Mouse (Mus musculus) forebrain, embryonic 15.5 days (tissue): ENCODE results near the gene Gm48552. TPM values are rescaled to one million over a fixed set of nuclear protein-coding genes. Genes with fewer than 3 reads are reported as not detected.

ENCODE experiments used
- ATAC-seq: fragments of 200-750 bp; cut with Nextera tagmentation; replicated peaks from 2 replicates; pipeline ENCODE4 v1.8.0; 2017; ENCODE audit warnings: mild to moderate bottlenecking, moderate TSS enrichment, moderate library complexity
- H3K27ac ChIP-seq: fragments of 300-500 bp; sonication (generic); replicated peaks from 2 replicates; pipeline ENCODE4 v1.5.1; 2015; ENCODE audit warnings: mild to moderate bottlenecking, inconsistent platforms
- H3K27me3 ChIP-seq: fragments of 300-500 bp; sonication (generic); 2 replicates; pipeline ENCODE4 v1.6.1; 2015; ENCODE audit warnings: inconsistent platforms
- H3K36me3 ChIP-seq: fragments of 300-500 bp; sonication (generic); 2 replicates; pipeline ENCODE4 v1.6.1; 2015; ENCODE audit warnings: mild to moderate bottlenecking, inconsistent platforms
- H3K4me1 ChIP-seq: fragments of 300-500 bp; sonication (generic); 2 replicates; pipeline ENCODE4 v1.6.1; 2015; ENCODE audit warnings: inconsistent platforms
- H3K4me2 ChIP-seq: fragments of 300-500 bp; sonication (generic); replicated peaks from 2 replicates; pipeline ENCODE4 v1.6.1; 2015; ENCODE audit warnings: mild to moderate bottlenecking, inconsistent platforms
- H3K4me3 ChIP-seq: fragments of 300-500 bp; sonication (generic); 2 replicates; pipeline ENCODE4 v1.5.1; 2015; ENCODE audit warnings: mild to moderate bottlenecking, inconsistent platforms
- H3K9ac ChIP-seq: fragments of 300-500 bp; sonication (generic); replicated peaks from 2 replicates; pipeline ENCODE4 v1.6.1; 2015; ENCODE audit warnings: mild to moderate bottlenecking, inconsistent platforms
- H3K9me3 ChIP-seq: fragments of 300-500 bp; sonication (generic); 2 replicates; pipeline ENCODE4 v1.6.1; 2016; ENCODE audit warnings: inconsistent platforms
- WGBS: fragments of 180-500 bp; shearing (Covaris S2); methylation state at CpG from one replicate; pipeline ENCODE4 v1.1.7; 2015; ENCODE audit warnings: mixed read lengths; 5-methylcytosine and 5-hydroxymethylcytosine counted together
- polyA plus RNA-seq: library from polyadenylated mRNA; unstranded; fragments of >200 nt; fragmentation: Nextera tagmentation; extraction: Ambion mirVana; gene quantifications from 2 replicates; pipeline ENCODE4 v1.2.1, GENCODE M21; 2015

The Gm48552 gene
- polyA plus RNA-seq, 1 experiment from 2014 or later = 2.9 TPM

DNA sequence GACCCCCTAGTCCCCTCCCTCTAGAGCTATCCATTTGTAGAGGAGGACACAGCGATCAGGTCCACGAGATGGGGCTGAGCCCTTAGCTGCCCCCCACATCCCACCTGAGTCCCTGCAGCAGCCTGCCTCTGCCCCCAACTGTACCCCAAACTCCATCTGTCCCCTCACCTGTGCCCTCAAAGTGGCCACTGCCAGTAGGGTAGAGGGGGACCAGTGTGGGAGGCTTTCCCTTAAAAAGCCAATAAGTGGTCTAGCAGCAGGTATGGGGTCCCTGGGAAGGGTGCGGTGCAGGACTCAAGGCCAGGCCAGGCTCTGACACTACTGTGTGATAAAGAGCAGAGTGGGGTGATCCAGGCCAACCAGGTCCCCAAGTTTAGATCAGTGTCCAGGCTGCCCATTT, 38.5 kb downstream of the Gm48552 start:
- ATAC-seq = no peak
- Histone ChIP-seq H3K36me3 (no peaks in the 10 kb centered on the region), H3K27ac (0 out of 2 replicates have a peak overlapping the region, but pooled peaks have one; percentile 14), H3K4me2 (peak overlapping the region; percentile 63), H3K4me3 (peak overlapping the region; percentile 44), H3K9me3 (no peaks in the 10 kb centered on the region), H3K9ac (0 out of 2 replicates have a peak overlapping the region, but pooled peaks have one; percentile 55), H3K27me3 (peaks cover 7% of the 10 kb centered on the region; the same call in 1 of the 2 replicates), H3K4me1 (peaks cover 57% of the 10 kb centered on the region)
- WGBS = 35% methylated on average over 3 of the region's 3 CpGs

DNA sequence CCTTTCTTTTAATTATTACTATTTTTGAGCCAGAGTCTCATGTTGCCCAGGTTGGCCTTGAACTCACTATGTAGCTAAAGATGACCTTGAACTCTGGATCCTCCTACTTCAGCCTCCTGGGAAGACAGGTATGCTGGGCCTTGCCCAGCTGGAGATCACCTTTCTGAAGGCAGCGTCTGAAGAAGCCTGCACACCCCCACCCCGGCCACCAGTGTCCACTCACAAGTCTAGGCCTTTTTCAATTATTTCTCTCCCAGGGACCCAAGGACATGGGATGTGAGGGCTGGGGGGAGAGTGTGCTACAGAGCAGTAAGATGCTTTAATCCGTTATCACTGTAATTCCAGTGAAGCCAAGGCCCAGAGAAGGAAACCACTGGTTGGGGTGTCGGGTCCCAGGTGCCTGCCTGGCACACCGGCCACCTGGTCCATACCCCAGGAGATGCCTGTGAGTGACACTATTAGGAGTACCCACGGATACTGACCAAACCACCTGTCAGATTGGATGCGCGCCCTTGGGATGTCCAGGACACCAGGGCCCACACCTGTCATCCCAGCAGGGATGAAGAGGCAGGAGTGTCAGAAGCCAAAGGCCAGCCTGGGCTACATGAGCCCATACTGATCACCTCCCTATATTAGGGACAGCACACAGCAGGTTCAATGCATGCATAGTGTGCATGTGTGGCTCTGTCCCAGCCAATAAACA, 39.1 kb downstream of the Gm48552 start:
- Histone ChIP-seq H3K36me3 (no peaks in the 10 kb centered on the region), H3K4me1 (peaks cover 62% of the 10 kb centered on the region), H3K9me3 (no peaks in the 10 kb centered on the region), H3K27ac (no peak overlapping the region), H3K4me3 (no peak overlapping the region), H3K4me2 (no peak overlapping the region), H3K9ac (no peak overlapping the region), H3K27me3 (peaks cover 7% of the 10 kb centered on the region; the same call in 1 of the 2 replicates)
- ATAC-seq = no peak
- 83% methylated on average over 8 of the region's 8 CpGs for WGBS

DNA sequence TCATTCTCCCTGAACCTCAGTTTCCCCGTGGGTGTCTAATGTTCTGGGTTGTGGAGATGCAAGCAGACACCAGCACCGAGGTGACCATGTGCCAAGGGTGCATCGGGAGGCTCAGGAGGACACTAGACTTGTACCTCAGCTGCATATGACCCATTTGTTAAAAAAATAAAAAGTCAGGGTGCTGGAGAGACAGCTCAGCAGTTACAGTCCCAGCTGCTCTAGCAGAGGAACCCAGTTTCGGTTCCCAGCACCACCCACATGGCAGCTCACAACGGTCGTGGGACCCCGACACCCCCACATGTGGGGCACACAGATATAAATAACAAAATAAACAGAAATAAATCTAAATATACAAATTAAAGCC, 39.7 kb downstream of the Gm48552 start:
- no peak overlapping the region for H3K9ac ChIP-seq
- no peak overlapping the region for H3K27ac ChIP-seq
- H3K27me3 ChIP-seq = peaks cover 7% of the 10 kb centered on the region; the same call in 1 of the 2 replicates
- no peaks in the 10 kb centered on the region for H3K9me3 ChIP-seq
- no peak overlapping the region for H3K4me3 ChIP-seq
- H3K4me1 ChIP-seq = peaks cover 67% of the 10 kb centered on the region
- no peaks in the 10 kb centered on the region for H3K36me3 ChIP-seq
- H3K4me2 ChIP-seq = no peak overlapping the region
- no peak for ATAC-seq
- WGBS = 91% methylated on average over 7 of the region's 7 CpGs

DNA sequence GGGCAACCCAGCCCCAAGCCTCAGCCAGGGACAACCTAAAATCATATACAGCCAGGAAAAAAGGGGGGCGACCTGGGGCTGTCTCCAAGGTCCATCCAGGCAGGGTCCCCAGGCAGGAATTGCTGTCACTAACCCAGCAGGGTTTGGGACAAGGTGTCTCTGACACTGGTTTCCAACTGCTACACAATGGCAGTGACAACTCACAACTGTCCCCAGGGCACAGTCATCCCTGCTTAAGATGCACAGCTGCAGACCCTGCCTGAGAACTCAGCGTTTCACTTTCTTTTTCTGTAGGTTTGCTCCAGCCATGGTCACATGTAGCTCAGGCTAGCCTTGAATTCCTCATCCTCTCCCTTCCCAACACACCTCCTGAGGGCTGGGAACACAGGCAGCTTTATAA, 40.3 kb downstream of the Gm48552 start:
- H3K27me3 ChIP-seq = peaks cover 7% of the 10 kb centered on the region; the same call in 1 of the 2 replicates
- no peaks in the 10 kb centered on the region for H3K9me3 ChIP-seq
- H3K4me3 ChIP-seq = peak overlapping the region; percentile 86
- H3K4me2 ChIP-seq = peak overlapping the region; percentile 74
- H3K4me1 ChIP-seq = peaks cover 66% of the 10 kb centered on the region
- H3K27ac ChIP-seq = 0 out of 2 replicates have a peak overlapping the region, but pooled peaks have one; percentile 94
- no peaks in the 10 kb centered on the region for H3K36me3 ChIP-seq
- WGBS = 27% methylated on average over 2 of the region's 2 CpGs
- no peak for ATAC-seq
- 0 out of 2 replicates have a peak overlapping the region, but pooled peaks have one; percentile 81 for H3K9ac ChIP-seq

- WGBS = 0% methylated on average over 19 of the region's 20 CpGs
- peaks cover 7% of the 10 kb centered on the region; the same call in 1 of the 2 replicates for H3K27me3 ChIP-seq
- no peaks in the 10 kb centered on the region for H3K9me3 ChIP-seq
- peaks cover 63% of the 10 kb centered on the region for H3K4me1 ChIP-seq
- peak overlapping the region; percentile 74 for H3K4me2 ChIP-seq
- H3K36me3 ChIP-seq = no peaks in the 10 kb centered on the region
- H3K4me3 ChIP-seq = peak overlapping the region; percentile 86
- peak overlapping the region; percentile 94 for H3K27ac ChIP-seq
- ATAC-seq = peak; percentile 9
- peak overlapping the region; percentile 81 for H3K9ac ChIP-seq
These were observed 40.8 kb downstream of the Gm48552 start for GRCm38 (mm10) chr10:81429605-81430061.

GRCm38 (mm10) chr10:81430141-81430830, 41.5 kb downstream of the Gm48552 start:
- Histone ChIP-seq H3K4me2 (peak overlapping the region; percentile 74), H3K4me1 (peaks cover 63% of the 10 kb centered on the region)

GRCm38 (mm10) chr10:81430831-81431525, 42.2 kb downstream of the Gm48552 start:
- Histone ChIP-seq H3K27ac (peak overlapping the region; percentile 94), H3K4me3 (peak overlapping the region; percentile 86), H3K27me3 (peaks cover 7% of the 10 kb centered on the region; the same call in 1 of the 2 replicates), H3K4me2 (peak overlapping the region; percentile 74), H3K4me1 (peaks cover 63% of the 10 kb centered on the region), H3K9me3 (no peaks in the 10 kb centered on the region), H3K9ac (peak overlapping the region; percentile 81), H3K36me3 (no peaks in the 10 kb centered on the region)
- ATAC-seq = peak; percentile 15; the same call in 1 of the 2 replicates
- WGBS = 1% methylated on average over 56 of the region's 70 CpGs

More at GRCm38 (mm10) chr10:81430141-81430830, 41.5 kb downstream of the Gm48552 start:
- Histone ChIP-seq H3K36me3 (no peaks in the 10 kb centered on the region), H3K9ac (peak overlapping the region; percentile 81), H3K4me3 (peak overlapping the region; percentile 86), H3K27ac (peak overlapping the region; percentile 94), H3K9me3 (no peaks in the 10 kb centered on the region), H3K27me3 (peaks cover 7% of the 10 kb centered on the region; the same call in 1 of the 2 replicates)
- WGBS = 0% methylated on average over 40 of the region's 89 CpGs
- ATAC-seq = peak; percentile 11; the same call in 1 of the 2 replicates

DNA sequence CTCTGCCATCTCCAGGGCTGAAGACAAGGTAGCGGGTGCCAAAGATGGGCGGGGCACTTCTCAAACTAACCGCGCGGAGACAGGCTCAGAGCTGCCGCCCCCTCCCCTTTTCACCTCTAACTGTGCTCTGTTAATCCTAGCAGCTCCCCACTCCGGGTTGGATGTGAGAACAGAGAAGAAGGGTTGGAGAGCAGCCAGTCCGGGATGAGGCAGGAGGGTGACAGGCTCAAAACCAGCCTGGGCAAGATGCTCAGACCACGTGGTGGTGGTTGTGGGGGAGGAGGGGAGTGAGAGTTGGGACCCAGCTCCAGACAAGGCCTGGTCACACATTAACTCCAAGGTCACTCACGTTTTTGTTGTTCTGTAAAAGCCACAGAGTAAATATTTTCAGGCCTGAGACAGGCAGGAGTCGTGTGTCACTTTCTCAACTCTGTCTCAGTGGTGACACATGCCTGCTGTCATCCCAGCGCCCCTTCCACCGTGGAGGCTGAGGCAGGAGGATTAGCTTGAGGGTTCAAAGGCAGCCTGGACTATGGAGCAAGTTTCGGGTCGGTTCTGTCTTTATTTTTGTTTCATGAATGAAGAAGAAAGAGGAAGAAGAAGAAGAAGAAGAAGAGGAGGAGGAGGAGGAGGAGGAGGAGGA, 42.8 kb downstream of the Gm48552 start:
- H3K27me3 ChIP-seq = peaks cover 7% of the 10 kb centered on the region; the same call in 1 of the 2 replicates
- peaks cover 58% of the 10 kb centered on the region for H3K4me1 ChIP-seq
- no peaks in the 10 kb centered on the region for H3K36me3 ChIP-seq
- peak overlapping the region; percentile 81; the same call in 1 of the 2 replicates for H3K9ac ChIP-seq
- H3K4me2 ChIP-seq = peak overlapping the region; percentile 74
- 13% methylated on average over 15 of the region's 15 CpGs for WGBS
- ATAC-seq = peak; percentile 2; the same call in 1 of the 2 replicates
- H3K4me3 ChIP-seq = peak overlapping the region; percentile 86
- peak overlapping the region; percentile 94 for H3K27ac ChIP-seq
- H3K9me3 ChIP-seq = no peaks in the 10 kb centered on the region

DNA sequence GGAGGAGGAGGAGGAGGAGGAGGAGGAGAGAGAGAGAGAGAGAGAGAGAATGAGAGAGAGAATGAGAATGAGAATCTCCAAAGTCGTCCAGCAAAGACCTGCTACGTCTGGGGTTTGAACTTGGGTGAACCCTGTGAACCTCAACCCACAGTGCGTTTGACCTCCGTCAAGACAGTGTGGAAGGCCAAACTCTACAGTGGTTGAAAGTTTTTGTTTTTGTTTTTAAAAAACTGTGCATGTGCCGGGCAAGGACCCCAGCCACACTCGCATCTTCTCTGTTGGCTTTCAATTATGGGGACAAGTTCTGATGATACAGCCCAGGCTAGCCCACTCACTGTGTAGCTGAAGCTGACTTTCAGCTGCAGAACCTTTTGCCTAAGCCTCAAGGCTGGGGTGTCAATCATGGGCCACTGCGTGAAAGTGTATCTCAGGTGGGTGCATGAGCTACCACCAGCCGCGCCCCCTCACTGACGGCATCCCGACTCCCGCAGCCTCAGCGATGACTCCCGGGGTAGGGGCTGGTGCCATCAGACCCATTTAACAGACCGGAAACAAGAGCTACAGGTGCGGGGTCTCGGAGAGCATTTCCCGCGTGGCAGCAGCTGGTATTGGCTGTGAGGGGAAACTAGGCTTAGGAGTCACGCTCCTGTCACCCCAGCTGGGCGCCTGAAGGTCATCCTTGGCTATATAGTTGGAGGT, 43.5 kb downstream of the Gm48552 start:
- Histone ChIP-seq H3K4me2 (peak overlapping the region; percentile 51), H3K27me3 (peaks cover 6% of the 10 kb centered on the region; the same call in 1 of the 2 replicates), H3K4me3 (peak overlapping the region; percentile 29), H3K4me1 (peaks cover 51% of the 10 kb centered on the region), H3K27ac (peak overlapping the region; percentile 49), H3K9me3 (no peaks in the 10 kb centered on the region), H3K36me3 (no peaks in the 10 kb centered on the region), H3K9ac (no peak overlapping the region)
- 65% methylated on average over 21 of the region's 21 CpGs for WGBS
- no peak; the same call in 1 of the 2 replicates for ATAC-seq

GRCm38 (mm10) chr10:81432868-81433262, 44.1 kb downstream of the Gm48552 start:
- H3K27ac ChIP-seq = peak overlapping the region; percentile 49
- H3K4me3 ChIP-seq = peak overlapping the region; percentile 29
- peak overlapping the region; percentile 51 for H3K4me2 ChIP-seq
- peak overlapping the region; percentile 34 for H3K9ac ChIP-seq
- no peaks in the 10 kb centered on the region for H3K36me3 ChIP-seq
- WGBS = 3% methylated on average over 17 of the region's 17 CpGs
- H3K4me1 ChIP-seq = peaks cover 50% of the 10 kb centered on the region
- no peaks in the 10 kb centered on the region for H3K9me3 ChIP-seq
- H3K27me3 ChIP-seq = 0 out of 2 replicates have a peak, but pooled peaks cover 3% of the 10 kb centered on the region
- ATAC-seq = peak; percentile 86
